Mouse (Mus musculus) gastrocnemius, postnatal 36 days (tissue): ENCODE results near the gene Rxra. TPM values are rescaled to one million over a fixed set of nuclear protein-coding genes. Genes with fewer than 3 reads are reported as not detected.
A peak's percentile ranks its signal among the peaks of the same experiment; 100 is the strongest.

ENCODE experiments used
- DNase-seq, 2 experiments: peaks; one replicate each; pipeline ENCODE4 v3.0.0; 2022
- intact Hi-C: fragments of 180-260 bp; cut with DNase I; formaldehyde crosslinking; loops from one replicate; pipeline ENCODE4 v1.15.1; 2025
- total RNA-seq, 2 experiments: library from RNA; stranded (reverse); gene quantifications; 2 replicates each; pipeline ENCODE4 v1.2.3; 2021

Rxra gene
- total RNA-seq, 2 experiments from 2014 or later, result 95.6 to 103 TPM

DNA sequence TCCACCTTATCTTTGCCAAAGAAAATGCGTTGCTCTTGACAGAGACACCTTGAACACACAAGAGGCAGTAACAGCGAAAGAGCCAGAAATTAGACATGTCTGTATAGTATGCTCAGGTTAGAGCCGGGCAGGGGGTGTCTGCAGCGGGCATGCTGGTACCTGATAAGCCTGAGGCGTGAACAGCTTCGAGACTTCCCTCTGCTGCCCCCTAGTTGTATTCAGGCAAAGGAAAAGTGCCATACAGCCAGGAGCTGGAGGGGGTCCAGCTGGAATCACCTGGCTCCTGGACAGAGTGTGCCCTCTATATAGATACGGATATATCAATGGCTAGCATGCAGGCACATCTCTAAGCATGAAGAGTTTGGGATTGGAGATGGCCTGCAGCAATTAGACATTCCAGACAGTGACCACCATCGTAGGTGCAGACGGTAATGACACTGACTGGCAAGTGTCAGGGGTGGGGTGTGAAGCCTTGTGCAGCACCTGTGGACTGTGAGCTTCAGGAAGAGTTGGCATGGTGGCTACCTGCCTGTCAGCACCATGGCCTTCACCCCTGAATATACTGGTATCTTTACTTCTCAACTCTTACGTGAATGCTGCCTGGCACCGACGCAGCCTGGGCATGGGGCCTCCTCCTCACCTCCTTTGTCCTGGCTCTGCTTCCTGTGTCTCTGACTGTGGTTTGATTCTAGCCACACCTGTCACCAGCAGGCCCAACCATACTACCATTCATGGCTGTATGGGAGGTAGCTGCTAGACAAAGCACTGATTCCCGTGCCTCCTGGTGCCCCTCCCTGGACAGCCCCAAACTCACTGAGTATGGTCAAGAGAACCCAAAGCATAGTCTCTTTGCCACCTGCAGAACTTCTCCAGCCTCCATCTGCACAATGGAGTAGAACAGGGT lies 54.0 kb downstream of the Rxra start:
- DNase-seq, result no peak
- intact Hi-C loops, result loop anchor here (5.0 kb wide), 1 partner anchor 43 kb away; no protein-coding TSS in a partner anchor

DNA sequence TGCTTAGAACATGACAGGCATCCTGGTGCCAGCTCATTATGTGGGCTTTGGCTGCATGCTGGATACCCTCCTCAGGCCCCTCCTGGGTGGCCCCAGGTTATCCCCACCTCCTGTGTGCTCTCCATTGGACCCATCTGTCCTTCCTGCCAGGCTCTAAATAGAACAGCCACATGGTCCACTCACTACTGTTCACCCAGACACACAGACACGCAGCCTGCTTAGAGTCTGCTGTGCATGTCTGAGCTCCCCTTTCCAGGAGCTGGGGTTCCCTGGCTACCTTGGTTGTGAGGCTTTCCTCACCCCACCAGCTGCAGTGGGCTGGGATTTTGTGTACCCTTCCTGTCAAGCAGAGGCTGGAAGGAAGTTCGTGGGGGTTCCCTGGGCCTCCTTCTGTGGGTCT lies 56.8 kb downstream of the Rxra start:
- no peak for DNase-seq
- intact Hi-C loops, result loop anchor here (5.0 kb wide), 1 partner anchor 46 kb away; no protein-coding TSS in a partner anchor

DNA sequence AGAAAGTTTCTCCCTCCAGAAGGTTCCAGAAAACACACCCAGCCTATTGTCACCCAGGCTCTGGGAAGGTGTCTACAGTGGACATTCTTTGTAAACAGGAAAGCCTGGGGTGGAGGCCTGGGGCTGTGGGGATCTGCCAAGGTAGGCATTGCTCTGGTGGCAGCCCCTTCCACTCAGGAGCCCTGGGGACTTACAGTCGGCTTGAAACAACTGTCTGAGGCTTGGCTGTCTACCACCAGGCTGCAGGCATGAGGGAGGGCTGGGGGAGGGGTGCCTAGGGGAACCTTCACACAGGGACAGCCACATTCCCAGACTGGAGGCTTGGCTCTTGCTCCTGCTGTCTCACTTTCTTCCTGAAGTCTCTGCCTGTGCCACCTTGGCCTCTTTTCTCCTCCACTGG lies 58.1 kb downstream of the Rxra start:
- intact Hi-C loops, result loop anchor here (5.0 kb wide), 1 partner anchor 47 kb away; no protein-coding TSS in a partner anchor
- no peak for DNase-seq

DNA sequence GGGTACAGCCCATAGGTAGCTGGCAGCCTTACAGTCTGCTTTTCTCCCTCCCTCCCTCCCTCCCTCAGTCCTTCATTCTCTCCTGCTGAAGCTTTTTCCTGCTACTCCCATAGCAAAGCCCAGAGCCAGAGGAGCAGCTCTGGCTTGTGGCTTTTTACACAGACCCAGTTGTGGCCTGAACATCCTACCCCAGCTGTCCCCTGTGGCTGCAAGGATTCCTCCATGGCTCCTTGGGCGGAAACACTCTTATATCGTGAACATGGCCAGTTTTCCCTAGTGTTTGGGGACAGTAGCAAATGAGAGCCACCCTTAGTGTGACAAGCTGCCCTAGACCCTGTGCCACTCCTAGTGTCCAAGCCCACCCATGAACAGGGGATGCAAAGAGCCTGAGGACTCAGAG lies 58.6 kb downstream of the Rxra start:
- DNase-seq, result no peak
- intact Hi-C loops, result loop anchor here (5.0 kb wide), 1 partner anchor 47 kb away; no protein-coding TSS in a partner anchor

DNA sequence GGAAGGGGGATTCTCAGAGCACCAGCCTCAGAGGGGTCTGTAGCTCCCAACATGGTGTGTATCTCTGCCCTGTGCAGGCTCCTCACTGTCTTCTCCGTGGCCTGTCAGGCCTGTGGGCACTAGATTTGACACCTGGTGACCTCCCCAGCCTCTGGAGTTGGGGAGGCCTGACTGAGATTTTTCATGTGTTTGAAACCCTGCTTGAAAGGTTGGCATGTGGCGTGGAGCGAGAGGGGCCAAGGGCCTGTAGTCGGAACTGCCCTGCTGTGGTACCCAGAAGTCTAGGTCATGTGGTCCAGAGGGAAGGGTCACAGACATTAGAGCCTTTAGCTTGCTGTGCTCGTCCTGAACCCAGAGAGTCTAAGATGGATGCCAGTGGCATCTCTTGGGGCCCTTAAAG lies 60.6 kb downstream of the Rxra start:
- no peak for DNase-seq
- intact Hi-C loops, result no loop called here

DNA sequence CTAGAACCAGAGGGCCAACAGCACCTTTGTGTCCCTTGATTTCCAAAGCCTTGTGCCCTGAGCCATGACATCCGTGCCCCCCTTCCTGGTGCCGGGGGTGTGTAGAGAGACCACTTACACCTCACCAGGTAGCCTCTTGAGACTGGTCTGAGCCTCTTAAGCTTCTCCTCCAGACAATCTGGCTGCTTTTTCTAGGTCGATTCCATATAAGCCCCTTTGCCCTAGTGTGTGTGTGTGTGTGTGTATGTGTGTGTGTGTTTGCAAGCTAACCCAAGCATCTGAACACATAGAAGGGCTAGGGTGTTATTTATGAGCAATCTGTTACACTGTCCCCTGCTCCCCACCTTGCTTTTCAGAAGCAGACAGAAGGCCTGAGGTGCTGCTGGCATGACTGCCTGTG lies 62.2 kb downstream of the Rxra start:
- no peak for DNase-seq
- intact Hi-C loops, result no loop called here

DNA sequence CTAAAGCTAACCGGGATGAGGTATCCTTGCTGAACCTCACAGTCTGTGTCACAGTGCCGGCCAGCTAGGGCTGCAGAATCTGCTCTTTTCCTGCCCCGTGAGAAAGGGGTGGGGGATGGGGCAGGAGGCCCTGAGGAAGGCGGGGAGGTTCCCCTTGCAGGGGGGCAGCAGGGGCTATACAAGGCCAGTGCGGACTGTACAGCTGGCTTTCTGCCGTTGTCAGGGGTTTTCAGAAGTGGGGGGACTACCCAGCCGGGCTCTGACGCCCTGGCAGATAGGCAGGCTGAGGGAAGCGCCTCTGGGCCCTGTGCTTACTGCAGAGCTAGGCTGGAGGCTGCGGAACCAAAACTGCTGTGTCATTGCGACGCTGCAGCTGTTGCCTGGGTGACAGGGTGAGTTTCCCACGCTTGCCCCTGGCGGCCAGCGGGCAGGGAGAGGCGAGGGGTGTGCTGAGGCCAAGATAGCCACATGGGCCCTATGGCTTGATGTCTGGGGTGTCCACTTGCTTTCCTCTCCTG lies 63.9 kb downstream of the Rxra start:
- DNase-seq, result peak; percentile 77 to 82
- intact Hi-C loops, result no loop called here

DNA sequence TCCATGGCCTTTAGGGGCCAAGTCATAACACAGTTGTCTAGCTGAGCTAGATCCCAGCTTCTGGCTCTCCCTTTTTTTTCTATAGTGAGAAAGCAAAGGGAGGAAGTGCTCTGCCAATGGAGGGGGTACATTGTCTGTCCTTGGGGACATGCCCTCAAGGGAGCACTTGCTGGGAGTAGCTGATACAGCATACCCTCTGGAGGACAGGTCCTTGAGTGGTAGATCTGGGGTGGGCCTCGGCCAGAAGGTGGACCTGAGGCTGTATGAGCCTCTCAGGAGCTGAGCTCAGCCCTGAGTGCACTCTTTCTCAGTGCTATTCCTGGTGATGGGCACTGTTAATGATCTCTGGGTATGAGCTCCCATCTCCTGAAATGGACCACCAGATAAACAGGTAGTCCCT lies 66.9 kb downstream of the Rxra start:
- intact Hi-C loops, result loop anchor here (2.0 kb wide), 1 partner anchor 14 kb away; no protein-coding TSS in a partner anchor
- no peak for DNase-seq

DNA sequence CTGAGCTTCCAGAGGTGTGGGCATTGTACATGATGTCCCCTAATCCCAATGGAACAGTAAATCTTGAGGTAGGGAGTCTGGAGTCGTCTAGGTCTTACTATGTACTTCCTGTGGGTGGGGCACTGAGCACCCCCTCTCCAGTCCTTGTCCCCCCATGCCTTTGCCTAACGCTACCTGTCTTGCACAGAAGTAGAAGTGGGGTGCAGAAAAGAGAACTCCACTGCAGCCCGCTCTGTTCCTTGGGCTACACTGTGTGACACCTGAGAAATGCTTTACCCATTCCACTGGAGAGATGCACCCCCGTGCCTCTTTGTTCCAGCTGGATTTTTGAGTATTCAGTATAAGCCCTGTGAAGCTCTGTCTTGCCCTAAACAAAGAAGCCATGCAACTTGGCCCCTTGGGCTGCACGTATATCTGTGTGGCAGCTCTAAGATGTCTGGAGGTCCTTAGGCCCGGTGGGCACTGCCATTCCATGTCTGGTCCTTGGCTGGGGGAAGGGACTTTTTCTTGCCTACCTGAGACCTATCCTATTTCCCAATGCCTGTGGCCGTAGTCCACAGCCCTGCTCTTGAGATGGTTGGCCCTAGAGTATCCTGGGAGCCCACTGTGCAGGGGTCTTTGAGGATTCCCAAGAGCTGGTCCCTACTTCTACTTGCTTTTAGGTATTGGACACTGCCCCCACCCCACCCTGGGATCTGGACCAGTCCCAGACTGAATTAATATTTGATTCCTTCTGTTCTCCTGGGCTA lies 67.8 kb downstream of the Rxra start:
- intact Hi-C loops, result loop anchor here (2.0 kb wide), 1 partner anchor 13 kb away; no protein-coding TSS in a partner anchor
- no peak for DNase-seq

DNA sequence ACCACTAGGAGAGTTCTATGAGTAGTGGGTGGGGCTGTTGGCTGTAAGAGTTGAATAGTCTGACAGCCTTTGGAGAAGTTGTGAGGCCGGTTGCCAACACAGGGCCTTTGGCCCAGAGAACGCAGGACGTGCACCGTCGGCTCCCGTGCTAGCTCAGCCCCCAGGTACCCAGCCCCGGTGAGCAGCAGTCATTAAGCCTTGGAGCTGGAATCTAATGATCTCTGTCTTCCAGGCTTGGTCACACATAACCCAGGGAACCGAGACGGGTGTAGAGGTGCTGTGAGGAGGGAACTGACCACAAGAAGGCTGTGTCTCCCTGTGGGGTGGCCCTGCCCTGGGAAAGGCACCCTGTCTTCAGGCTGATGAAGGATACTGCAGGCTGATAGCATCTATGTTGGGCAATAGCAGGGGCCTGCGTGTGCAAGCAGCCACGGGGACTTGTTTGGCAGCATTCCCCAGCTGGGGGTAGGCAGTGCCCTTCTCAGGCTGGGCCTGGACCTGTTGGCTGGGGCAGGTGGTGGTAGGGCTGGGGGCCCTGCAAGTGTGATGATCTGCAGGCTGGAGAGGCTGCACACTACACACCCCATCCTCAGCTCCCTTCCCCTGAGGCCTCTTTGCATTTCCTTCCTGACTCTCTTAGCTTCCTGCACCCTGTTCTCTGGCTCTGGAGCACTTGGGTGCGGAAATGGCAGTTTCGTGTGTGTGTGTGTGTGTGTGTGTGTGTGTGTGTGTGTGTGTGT lies 68.5 kb downstream of the Rxra start:
- intact Hi-C loops, result no loop called here
- DNase-seq, result no peak

DNA sequence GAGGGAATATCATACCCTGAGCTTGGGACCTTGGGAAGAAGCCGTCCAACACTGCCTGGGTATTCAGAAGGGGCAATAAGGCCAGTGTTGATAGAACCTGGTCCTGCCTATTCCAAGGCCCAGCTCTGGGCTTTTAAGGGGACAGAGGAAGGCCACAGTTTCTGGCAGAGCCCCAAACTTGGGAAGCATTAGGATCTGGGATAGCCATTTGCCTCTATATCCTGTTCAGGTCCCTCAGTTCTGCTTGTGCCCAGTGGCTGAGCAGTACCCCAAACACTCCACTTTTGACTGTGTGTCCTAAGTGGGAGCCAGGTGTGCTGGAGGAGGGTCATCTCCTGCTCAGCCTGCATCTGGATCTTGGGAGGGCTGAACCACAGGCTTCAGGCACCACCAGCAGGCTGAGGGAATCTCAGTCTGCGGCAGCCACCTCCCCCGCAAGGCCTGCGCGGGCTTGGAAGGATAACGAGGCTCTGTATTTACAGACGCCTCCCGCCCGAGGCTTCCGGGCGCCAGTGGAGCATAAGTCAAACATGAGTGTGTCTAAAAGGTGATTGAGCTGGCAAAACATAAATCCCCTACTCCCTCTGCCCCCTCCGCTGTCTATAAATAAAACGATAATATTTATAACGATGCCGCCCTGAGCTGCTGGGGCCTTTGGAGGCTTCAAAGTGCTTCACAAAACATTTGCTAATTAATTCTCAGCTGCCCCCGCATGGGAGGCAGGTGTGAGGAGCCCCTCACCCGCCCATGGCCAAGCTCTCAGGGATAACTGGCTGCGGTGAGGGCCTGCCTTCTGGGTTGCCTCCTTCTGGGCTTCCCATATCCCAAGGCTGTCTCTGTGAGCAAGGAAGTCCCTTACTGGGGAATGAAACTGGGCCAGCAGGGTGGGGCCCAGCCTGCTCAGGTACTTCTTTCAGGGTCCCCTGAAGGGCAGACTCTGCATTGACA lies 69.7 kb downstream of the Rxra start:
- DNase-seq, result no peak
- intact Hi-C loops, result no loop called here

DNA sequence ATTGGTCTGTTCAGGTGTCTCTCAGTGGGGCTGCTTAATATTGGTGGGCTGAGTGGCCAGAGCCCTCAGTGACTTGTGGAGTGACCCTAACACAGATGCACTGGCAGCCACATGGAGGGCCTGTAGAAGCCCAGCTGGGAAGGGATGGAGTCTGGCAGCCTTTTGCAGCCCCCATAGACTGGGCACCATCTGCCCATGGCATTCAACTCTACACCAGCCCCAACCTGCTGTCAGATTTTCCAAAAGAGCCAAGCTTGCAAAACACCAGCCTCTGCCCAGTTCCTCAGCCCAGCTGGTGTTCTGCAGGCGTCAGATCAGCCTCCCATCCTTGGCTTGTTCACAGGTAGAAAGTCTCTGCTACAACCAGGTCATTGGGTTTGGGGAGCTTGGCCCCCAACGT lies 70.6 kb downstream of the Rxra start:
- intact Hi-C loops, result no loop called here
- no peak for DNase-seq

DNA sequence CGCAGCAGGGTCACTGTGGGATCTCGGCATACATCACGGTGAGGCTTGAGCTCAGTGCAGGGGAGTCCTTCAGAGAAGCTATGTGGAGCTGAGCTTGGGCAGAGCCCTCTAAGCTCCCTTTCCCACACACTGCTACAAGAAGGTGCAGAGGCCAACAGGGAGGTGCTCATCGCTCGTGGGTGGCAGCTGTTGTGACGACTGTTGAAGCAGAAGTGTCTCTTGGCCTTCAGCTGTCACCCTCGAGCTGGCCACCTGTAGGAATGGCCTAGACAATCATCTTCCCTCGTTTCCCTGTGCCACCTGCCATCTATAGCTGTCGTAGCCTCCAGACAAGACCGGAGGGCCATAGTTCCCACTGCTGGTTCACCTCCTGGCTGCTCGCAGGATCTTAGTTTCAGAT lies 72.7 kb downstream of the Rxra start:
- DNase-seq, result no peak
- intact Hi-C loops, result no loop called here

DNA sequence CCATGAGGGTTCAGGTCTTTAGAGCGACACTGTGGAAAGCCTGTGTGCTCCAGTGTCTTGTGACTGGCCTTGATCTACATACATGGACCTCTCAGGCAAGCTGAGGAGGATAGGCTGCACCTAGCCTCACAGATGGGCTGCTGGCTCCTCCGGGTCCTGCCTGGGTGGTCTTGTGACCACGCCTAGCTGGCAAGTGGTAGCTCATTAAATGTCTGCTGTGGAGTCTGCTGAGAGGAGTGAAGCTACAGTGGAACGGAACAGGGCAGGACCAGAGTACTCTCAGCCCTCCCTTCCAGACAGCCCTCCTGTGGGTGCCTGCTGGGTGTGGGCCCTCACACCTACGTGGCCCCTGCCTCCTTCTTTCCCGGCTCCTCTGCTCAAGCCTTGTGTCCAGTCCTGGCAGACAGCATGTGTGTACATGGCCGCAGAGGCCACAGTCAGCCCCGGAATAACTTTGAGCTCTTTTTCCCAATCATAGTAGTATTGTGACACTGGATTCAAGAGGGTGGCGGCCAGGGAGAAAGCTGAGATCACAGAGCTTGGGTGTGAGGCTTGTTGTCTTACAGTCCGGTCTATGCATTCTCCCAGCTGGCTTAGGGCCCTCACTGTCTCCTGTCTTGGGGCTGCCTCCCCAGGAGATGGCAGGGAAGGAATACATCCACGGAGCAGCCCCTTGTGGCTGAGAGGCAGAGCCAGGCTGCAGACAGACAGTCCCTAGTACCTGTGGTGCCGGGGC lies 74.3 kb downstream of the Rxra start:
- DNase-seq, result no peak
- intact Hi-C loops, result no loop called here

DNA sequence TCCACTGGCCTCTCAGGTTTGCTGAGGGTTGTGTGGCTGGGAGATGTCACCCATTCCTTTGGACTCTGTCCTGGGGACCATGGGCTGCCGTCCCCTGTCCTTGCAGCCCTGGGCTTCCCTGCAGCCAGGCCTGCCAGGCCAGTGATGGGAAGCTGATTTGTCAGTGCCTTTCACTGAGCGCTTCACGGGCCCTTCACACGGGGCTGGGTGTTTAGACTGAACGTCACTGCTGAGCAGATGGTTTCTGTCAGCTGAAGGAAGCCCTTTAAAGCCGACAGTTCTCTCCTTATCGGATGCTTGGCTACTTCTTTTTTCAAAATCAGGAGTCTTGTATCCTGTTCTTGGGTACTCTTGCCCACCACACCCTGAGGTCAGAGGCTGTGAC lies 74.9 kb downstream of the Rxra start:
- DNase-seq, result no peak
- intact Hi-C loops, result no loop called here

DNA sequence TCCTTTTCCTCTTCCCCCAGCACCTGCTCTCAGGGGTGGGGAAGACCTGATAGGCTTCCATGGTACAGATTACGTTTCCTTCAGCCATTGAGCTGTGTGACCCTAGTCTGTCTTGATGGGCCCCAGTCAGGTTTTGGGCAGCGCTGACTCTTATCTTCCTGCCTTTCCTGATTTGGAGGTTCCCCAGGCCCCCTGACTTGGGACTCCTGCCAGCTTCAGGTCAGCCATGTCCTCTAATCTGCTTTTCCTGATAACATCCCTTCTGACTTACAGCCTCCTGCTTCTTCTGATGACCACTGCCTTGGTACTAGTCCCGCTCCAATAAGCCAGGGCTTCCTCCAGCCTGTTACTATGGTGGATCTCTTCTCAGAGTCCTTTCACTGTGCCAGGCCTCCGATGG lies 75.6 kb downstream of the Rxra start:
- DNase-seq, result no peak
- intact Hi-C loops, result no loop called here

DNA sequence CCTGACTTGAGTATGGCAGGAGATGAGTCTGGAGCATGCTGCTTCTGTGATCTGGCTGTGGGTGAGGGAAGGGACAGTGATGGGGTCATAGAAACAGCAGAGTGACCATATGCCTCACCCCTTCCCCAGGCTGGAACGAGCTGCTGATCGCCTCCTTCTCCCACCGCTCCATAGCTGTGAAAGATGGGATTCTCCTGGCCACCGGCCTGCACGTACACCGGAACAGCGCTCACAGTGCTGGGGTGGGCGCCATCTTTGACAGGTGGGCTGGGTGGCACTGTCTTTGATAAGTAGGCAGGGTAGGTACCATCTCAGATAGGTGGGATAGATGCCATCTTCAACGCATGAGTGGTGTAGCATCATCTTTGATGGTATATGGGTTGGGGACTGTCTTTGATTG lies 77.9 kb downstream of the Rxra start:
- intact Hi-C loops, result no loop called here
- no peak for DNase-seq

DNA sequence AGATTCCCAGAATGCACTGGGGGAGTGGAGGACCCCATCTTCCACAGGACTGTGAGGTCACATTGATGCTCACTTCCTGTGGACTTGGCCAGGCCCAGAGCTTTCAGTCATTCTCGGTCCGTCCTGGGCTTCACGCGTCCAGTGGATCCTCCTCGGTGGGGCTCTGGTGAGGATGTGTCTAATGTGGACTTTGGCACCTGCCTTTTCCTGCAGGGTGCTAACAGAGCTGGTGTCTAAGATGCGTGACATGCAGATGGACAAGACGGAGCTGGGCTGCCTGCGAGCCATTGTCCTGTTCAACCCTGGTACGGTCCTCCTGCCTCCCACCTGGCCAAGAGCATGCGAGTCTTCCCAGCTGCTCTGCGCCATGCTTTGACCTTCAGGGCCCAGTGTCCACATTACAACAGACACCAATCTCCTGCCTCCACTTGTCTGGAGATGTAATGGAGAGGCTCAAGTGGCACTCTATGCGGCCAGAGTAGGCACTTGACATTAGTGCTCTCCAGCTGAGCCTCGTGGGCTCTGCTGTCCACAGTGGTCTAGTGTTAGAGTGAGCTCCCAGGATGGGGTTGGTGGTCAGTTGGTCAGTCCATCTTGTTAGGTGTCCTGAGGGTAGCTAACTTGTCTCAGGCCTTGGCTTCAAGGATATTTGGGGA lies 79.9 kb downstream of the Rxra start:
- no peak for DNase-seq
- intact Hi-C loops, result loop anchor here (2.0 kb wide), 1 partner anchor 13 kb away; no protein-coding TSS in a partner anchor
